Mouse (Mus musculus) embryonic facial prominence, embryonic 14.5 days (tissue): Measurements from ENCODE around the gene E330021D16Rik. TPM values are rescaled to one million over a fixed set of nuclear protein-coding genes. Genes with fewer than 3 reads are reported as not detected.

Experiments used
- ATAC-seq: fragments of 200-750 bp; cut with Nextera tagmentation; 2 replicates; pipeline ENCODE4 v1.8.0; 2017; ENCODE audit warnings: low read depth, moderate number of reproducible peaks, moderate TSS enrichment
- DNase-seq: peaks from one replicate; pipeline ENCODE4 v3.0.0-alpha.2; 2015; ENCODE audit warnings: low spot score
- H3K27ac ChIP-seq: fragments of 300-500 bp; sonication (generic); replicated peaks from 2 replicates; pipeline ENCODE4 v1.5.1; 2014; ENCODE audit warnings: low read depth, mild to moderate bottlenecking, low read length, moderate library complexity
- H3K27me3 ChIP-seq: fragments of 300-500 bp; sonication (generic); replicated peaks from 2 replicates; pipeline ENCODE4 v1.6.1; 2014; ENCODE audit warnings: low read length; ENCODE audit not compliant: control insufficient read depth, insufficient read depth
- H3K36me3 ChIP-seq: fragments of 300-500 bp; sonication (generic); 2 replicates; pipeline ENCODE4 v1.6.1; 2014; ENCODE audit warnings: low read length, mixed read lengths; ENCODE audit not compliant: control insufficient read depth, insufficient read depth
- H3K4me1 ChIP-seq: fragments of 300-500 bp; sonication (generic); 2 replicates; pipeline ENCODE4 v1.6.1; 2014; ENCODE audit warnings: antibody characterized with exemption, low read length; ENCODE audit not compliant: control insufficient read depth, insufficient read depth
- H3K4me2 ChIP-seq: fragments of 300-500 bp; sonication (generic); 2 replicates; pipeline ENCODE4 v1.6.1; 2014; ENCODE audit warnings: low read depth, mild to moderate bottlenecking, low read length, moderate library complexity, mixed read lengths
- H3K4me3 ChIP-seq: fragments of 300-500 bp; sonication (generic); 2 replicates; pipeline ENCODE4 v1.5.1; 2014; ENCODE audit warnings: low read depth, mild to moderate bottlenecking, low read length
- H3K9ac ChIP-seq: fragments of 300-500 bp; sonication (generic); 2 replicates; pipeline ENCODE4 v1.6.1; 2014; ENCODE audit warnings: low read depth, mild to moderate bottlenecking, low read length, moderate library complexity, mixed read lengths
- H3K9me3 ChIP-seq: fragments of 300-500 bp; sonication (generic); 2 replicates; pipeline ENCODE4 v1.6.1; 2016; ENCODE audit warnings: low read length; ENCODE audit not compliant: control insufficient read depth
- WGBS: fragments of 180-500 bp; shearing (Covaris S2); extraction: QIAGEN DNeasy Blood & Tissue Kit; methylation state at CpG from one replicate; pipeline ENCODE4 v1.1.7; 2014; 5-methylcytosine and 5-hydroxymethylcytosine counted together
- polyA plus RNA-seq: library from polyadenylated mRNA; unstranded; fragments of >200 nt; fragmentation: Nextera tagmentation; extraction: Ambion mirVana; gene quantifications from 2 replicates; pipeline ENCODE4 v1.2.1, GENCODE M21; 2014

Gene E330021D16Rik
- polyA plus RNA-seq, 1 experiment from 2014 or later = 0.33 TPM

DNA sequence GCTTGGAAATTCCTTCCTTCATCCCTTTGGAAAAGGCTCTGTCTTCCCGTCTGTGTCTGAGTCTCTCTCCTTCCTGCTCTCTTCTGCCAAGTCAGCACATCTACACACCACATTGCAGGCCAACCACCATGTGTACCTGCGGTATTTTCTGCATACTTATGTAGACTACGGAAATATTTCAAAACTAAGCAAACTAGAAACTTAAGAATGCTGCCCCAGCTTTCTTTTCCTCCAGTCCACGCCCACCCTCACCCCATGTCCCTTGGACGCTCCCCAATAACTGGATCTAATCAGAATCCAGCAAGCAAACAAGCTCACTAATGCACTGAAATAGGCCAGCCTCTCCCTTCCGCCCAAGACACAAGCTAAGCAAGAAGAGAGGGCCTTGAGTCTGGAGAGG lies 11.9 kb upstream of the E330021D16Rik start:
- H3K4me3 ChIP-seq = no peak overlapping the region
- peak overlapping the region; percentile 83; the same call in 1 of the 2 replicates for H3K27ac ChIP-seq
- no peak overlapping the region for H3K4me2 ChIP-seq
- H3K27me3 ChIP-seq = no peaks in the 10 kb centered on the region
- WGBS = 52% methylated on average over 6 of the region's 6 CpGs
- peak; percentile 83 for ATAC-seq
- DNase-seq = peak; percentile 90
- no peak overlapping the region for H3K9ac ChIP-seq
- no peaks in the 10 kb centered on the region for H3K36me3 ChIP-seq
- no peaks in the 10 kb centered on the region for H3K9me3 ChIP-seq
- peaks cover 7% of the 10 kb centered on the region; the same call in 1 of the 2 replicates for H3K4me1 ChIP-seq

- H3K9me3 ChIP-seq = no peaks in the 10 kb centered on the region
- H3K4me3 ChIP-seq = no peak overlapping the region
- 72% methylated on average over 5 of the region's 5 CpGs for WGBS
- H3K4me2 ChIP-seq = no peak overlapping the region
- H3K9ac ChIP-seq = no peak overlapping the region
- H3K4me1 ChIP-seq = peaks cover under 1% of the 10 kb centered on the region; the same call in 1 of the 2 replicates
- H3K27ac ChIP-seq = no peak overlapping the region
- no peaks in the 10 kb centered on the region for H3K36me3 ChIP-seq
- ATAC-seq = no peak
- H3K27me3 ChIP-seq = no peaks in the 10 kb centered on the region
- no peak for DNase-seq
Measured at GRCm38 (mm10) chr6:136425956-136426355, 10.6 kb upstream of the E330021D16Rik start.

DNA sequence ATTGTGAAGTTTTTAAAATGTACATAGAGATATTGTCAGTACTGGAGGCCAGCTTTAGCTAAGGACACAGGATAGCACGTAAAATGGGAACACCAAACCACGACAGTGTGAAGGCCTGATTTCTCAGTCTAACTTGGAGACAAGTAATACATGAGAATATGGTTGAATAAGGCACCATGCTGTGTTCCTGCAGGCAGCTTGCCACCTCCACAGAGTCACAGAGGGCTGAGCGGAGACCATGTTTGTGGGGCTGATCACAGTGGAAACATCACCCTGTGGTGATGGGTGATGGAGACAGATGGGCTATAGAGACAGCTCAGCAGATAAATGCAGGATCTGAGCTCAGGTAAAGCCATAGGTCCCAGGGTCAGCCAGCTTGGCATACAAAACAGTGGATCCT lies 8.8 kb upstream of the E330021D16Rik start:
- Histone ChIP-seq H3K36me3 (no peaks in the 10 kb centered on the region), H3K4me1 (no peaks in the 10 kb centered on the region), H3K9me3 (no peaks in the 10 kb centered on the region), H3K27ac (no peak overlapping the region), H3K4me3 (no peak overlapping the region), H3K27me3 (no peaks in the 10 kb centered on the region), H3K4me2 (no peak overlapping the region), H3K9ac (no peak overlapping the region)
- DNase-seq = no peak
- WGBS = 89% methylated on average over 3 of the region's 3 CpGs
- no peak for ATAC-seq

- H3K36me3 ChIP-seq = no peaks in the 10 kb centered on the region
- H3K27me3 ChIP-seq = no peaks in the 10 kb centered on the region
- H3K4me1 ChIP-seq = no peaks in the 10 kb centered on the region
- H3K9ac ChIP-seq = no peak overlapping the region
- no peaks in the 10 kb centered on the region for H3K9me3 ChIP-seq
- ATAC-seq (no peak), DNase-seq (no peak)
- H3K27ac ChIP-seq = no peak overlapping the region
- H3K4me3 ChIP-seq = no peak overlapping the region
- 88% methylated on average over 5 of the region's 5 CpGs for WGBS
- H3K4me2 ChIP-seq = no peak overlapping the region
Measured at GRCm38 (mm10) chr6:136423201-136423600, 7.8 kb upstream of the E330021D16Rik start.

DNA sequence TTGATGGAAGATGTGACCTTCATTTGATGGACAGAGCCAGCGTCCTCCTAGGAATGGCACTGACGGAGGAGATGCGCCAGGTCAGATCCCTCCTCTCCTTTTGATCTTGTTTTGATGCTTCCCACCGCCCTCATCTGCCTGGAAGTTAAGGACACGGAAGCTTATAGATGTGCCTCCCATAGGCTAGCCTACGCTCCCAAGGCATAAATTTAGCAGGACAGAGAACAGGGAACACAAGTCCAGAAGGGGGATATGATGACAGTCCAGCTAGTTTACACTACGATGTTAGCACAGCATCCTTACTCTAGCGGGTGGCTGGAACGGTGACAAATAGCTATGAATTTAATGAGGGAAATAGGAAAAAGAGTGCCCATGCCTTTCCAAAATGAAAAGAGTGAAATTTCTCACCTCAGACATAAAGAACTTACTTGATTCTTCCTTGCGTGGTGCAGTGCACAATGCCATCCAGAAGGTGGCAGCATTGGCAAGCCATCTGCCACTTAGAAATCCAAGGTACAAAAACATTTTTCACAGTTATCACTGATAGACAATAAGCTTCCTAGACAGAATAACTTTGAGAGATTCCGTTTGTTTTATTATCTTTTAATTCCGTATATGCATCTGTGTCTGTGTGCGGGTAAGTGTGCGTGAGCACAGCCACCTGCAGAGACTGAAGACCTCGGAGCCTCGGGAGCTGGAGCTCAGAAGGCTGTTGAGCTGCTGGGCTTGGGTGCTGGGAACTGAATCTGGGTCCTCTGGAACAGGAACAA lies 6.9 kb upstream of the E330021D16Rik start:
- H3K36me3 ChIP-seq = no peaks in the 10 kb centered on the region
- H3K27me3 ChIP-seq = no peaks in the 10 kb centered on the region
- no peak for ATAC-seq
- no peaks in the 10 kb centered on the region for H3K9me3 ChIP-seq
- H3K4me1 ChIP-seq = no peaks in the 10 kb centered on the region
- no peak overlapping the region for H3K4me3 ChIP-seq
- DNase-seq = peak; percentile 59
- H3K4me2 ChIP-seq = no peak overlapping the region
- 55% methylated on average over 16 of the region's 16 CpGs for WGBS
- no peak overlapping the region for H3K27ac ChIP-seq
- H3K9ac ChIP-seq = no peak overlapping the region

DNA sequence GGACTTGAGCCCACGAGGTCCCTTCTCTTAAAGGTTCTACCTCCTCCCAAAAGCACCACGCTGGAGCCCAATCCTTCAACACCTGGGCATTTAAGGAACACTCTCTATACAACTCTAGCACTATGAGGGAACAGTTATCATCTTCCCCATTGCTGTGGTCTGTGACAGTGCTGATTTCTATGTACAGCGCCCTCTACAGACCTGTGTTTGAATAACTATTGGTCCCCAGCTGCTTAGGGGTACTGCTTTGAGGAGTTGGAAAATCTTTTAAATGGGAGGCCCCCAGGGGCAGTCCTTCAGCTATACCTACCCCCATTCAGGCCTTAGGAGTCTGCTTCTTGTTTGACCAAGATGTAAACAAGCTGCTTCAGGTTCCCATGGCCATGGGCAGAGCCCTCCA lies 5.7 kb upstream of the E330021D16Rik start:
- Histone ChIP-seq H3K36me3 (no peaks in the 10 kb centered on the region), H3K4me2 (no peak overlapping the region), H3K9me3 (no peaks in the 10 kb centered on the region), H3K4me1 (no peaks in the 10 kb centered on the region), H3K27ac (no peak overlapping the region), H3K27me3 (no peaks in the 10 kb centered on the region), H3K4me3 (no peak overlapping the region), H3K9ac (no peak overlapping the region)
- ATAC-seq = no peak; the same call in 1 of the 2 replicates
- DNase-seq = no peak
- 55% methylated on average over 3 of the region's 3 CpGs for WGBS

- no peak overlapping the region for H3K4me3 ChIP-seq
Measured at GRCm38 (mm10) chr6:136418889-136419835, 3.8 kb upstream of the E330021D16Rik start.

GRCm38 (mm10) chr6:136418333-136418848 lies 3.0 kb upstream of the E330021D16Rik start:
- no peaks in the 10 kb centered on the region for H3K27me3 ChIP-seq
- ATAC-seq (no peak), DNase-seq (no peak)
- H3K9ac ChIP-seq = no peak overlapping the region
- H3K9me3 ChIP-seq = no peaks in the 10 kb centered on the region
- no peak overlapping the region for H3K4me2 ChIP-seq
- no peak overlapping the region for H3K4me3 ChIP-seq
- 62% methylated on average over 8 of the region's 8 CpGs for WGBS
- H3K27ac ChIP-seq = no peak overlapping the region
- no peaks in the 10 kb centered on the region for H3K4me1 ChIP-seq
- H3K36me3 ChIP-seq = no peaks in the 10 kb centered on the region

More at GRCm38 (mm10) chr6:136418889-136419835, 3.8 kb upstream of the E330021D16Rik start:
- Histone ChIP-seq H3K4me1 (no peaks in the 10 kb centered on the region), H3K27me3 (no peaks in the 10 kb centered on the region), H3K27ac (no peak overlapping the region), H3K4me2 (no peak overlapping the region), H3K9me3 (no peaks in the 10 kb centered on the region), H3K36me3 (no peaks in the 10 kb centered on the region), H3K9ac (no peak overlapping the region)
- ATAC-seq (no peak), DNase-seq (no peak)
- 72% methylated on average over 17 of the region's 17 CpGs for WGBS
